Mouse (Mus musculus): ENCODE data around the gene S100pbp.

Gene S100pbp

DNA sequence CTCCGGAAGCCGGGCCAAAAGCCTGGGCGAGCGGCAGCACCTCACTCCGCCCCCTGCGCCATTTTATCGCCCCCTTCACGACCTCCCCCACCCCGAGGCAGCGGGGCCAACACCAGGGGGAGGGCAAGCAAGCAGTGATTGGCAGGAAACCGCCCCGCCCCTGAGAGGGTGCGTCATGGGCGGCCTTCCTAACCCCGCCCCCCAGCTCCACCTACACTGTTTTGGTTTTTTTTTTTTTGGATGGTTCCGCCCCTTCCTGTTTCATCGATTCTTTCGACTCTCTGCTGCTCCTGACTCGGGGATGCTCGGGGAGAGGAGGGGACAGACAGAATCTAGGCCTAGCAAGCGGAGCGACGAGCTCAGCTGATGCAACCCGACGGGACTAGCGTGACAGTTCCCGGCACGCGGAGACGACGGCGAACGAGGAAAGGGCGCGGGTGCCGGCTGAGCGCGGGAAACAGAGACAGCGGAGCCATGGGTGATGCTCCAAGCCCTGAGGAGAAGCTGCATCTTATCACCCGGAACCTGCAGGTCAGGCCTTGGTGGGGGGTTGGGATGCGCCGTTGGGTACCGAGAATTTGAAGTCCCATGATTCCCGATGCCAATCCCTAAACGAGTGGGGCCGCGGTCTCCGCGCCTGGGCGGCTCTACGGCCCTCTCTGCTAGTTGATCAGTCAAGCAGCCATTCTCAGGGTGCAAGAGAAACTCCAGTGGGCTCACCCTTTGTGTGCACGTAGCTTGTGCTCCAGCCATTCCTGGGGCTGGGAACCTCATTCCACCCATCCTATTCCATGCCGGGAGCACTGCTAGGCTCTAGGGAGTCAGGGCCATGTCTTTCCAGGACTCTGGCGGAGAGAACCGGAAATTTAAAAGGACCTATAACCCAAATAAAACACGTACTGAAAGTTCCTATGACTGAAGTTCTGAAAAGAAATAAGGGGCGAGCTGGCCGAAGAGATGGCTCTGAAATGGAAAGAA, at the start of gene S100pbp, which contains the start of gene Yars:
TSS of gene S100pbp (minus strand) at position 186 of the 978 bp plus-strand sequence.
TSS of gene Yars (plus strand) at position 219 of the 978 bp plus-strand sequence.
- DNase-seq: peak; percentile 98 to 99

DNA sequence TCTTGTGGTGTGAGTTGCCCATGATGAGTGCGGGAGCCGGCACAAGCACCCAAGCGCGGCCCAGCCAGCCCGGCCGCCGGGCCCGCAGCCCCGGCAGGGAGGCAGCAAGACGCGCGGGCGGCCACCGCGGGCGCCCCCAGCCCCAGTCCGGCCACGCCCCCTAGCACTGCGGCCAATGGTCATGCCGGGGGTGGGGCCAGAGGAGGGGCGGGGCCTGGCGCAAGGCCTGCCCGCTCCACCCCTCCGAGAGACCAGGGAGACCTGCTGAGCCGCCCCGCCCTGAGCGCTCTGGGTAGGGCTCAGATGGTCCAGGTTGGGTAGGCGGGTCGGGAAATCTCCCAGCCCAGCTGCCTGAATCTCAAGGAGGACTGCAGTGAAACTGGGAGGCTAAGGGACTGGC, 49.5 kb upstream of the S100pbp start:
- DNase-seq: peak; percentile 92 to 94

DNA sequence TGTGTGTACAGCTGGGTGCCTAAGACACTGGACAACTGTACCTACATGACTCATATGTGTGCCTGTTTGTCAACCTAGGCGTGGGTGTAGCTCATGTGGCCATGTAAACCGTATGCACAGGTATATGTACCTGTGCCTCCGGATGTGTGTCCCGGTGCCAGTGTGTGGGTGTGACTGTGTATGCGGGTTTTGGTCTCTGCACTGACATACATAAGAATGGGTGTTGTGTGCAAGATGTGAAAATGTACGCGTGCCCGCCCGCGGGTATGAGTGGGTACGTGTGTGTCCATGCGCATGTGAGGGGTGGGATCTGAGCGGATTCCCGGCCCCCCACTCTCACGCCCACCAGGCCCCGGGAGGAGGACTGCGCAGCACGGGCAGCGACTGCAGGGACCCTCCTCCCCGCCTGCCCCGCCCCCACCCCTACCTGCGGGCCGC, 49.1 kb upstream of the S100pbp start:
- peak in 1 of 2 experiments; percentile 40 for DNase-seq

DNA sequence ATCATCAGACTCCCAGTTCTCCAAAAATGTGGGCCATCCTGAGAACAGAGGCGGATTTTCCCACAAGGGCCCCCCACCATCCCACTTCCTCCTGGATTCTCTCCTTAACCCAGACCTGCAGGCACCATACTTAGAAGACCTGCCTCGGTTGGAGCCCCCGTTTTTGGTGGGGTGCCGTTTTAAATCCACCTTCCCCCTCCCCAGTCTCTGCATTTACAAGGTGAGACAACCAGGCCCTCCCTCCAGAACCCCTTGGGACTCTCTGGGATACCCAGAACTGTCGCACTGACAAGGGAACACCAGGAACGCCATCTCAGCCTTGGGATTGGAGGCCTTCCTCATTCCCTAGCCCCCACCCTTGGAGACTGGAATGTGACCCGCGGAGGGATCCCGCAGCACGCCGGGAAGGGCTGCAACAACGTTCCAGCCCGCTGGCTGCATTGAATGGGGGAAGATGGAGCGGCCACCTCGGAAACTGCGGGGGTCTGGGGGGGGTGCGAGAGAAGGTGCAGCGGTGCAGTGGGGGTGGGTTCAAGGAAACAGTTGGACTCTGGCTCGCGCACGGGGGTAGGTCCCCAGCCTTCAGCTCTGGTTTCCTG, 48.4 kb upstream of the S100pbp start:
- peak; percentile 74 to 84 for DNase-seq

DNA sequence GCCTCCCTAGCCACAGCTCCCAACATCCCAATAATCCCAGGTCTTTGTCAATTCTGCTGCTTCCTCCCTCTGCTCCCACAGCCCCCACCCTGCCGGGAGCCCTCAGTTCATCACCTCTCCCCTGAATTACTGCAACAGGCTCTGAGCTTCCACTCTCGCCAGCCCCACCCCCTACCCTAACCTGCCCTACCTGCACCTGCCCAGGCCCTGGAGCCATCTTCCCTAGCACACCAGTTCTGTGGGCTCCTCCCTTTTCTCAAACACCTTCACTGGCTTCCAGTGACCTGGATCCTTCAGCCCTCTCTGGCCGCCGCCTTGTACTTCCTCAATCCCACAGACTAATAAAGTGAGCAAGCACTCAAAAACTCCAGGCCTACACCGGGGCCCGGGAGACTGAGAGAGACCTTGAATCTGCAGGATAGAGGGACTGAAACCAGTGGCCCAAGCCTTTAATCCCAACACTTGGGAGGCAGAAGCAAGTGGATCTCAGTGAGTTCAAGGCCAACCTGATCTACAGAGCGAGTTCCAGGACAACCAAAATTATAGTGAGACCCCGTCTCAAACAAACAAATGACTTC, 46.8 kb upstream of the S100pbp start:
- no peak for DNase-seq

DNA sequence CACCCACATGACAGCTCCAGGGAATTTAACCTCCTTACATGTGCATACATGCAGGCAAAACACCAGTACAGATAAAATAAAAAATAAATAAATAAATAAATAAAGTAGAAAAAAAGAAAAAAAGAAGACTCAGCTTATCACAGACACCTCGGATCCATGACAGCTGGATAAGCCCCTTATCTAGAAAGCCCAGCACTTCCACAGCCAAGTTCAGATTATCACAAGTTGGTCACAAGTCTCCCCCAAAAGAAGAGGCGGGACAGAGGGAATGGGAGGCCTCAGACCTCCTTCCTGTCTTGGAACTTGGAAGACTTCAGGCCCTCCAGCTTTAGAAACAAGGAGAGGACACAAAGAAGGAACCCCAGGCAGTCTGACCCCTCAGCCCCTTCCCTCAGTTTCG, 45.6 kb upstream of the S100pbp start:
- no peak for DNase-seq

DNA sequence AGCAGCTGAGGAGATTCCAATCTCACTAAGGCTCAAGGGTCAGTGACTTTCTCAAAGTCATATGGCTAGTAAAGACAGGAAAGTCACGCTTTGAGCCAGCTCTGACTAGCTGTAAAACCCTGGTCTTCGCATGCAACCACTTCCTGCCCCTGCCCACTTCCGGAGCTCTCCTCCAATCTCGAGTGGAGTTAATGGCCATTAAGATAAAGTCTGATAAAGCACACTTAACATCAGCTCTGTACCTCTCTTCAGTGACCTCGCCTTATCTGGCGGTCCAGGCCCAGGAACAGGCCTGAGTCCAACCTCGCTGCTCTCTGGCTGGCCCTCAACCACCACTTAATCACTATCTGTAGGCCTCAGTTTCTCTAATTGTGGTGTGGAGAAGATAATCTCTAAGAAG, 45.0 kb upstream of the S100pbp start:
- peak in 1 of 2 experiments; percentile 38 for DNase-seq

DNA sequence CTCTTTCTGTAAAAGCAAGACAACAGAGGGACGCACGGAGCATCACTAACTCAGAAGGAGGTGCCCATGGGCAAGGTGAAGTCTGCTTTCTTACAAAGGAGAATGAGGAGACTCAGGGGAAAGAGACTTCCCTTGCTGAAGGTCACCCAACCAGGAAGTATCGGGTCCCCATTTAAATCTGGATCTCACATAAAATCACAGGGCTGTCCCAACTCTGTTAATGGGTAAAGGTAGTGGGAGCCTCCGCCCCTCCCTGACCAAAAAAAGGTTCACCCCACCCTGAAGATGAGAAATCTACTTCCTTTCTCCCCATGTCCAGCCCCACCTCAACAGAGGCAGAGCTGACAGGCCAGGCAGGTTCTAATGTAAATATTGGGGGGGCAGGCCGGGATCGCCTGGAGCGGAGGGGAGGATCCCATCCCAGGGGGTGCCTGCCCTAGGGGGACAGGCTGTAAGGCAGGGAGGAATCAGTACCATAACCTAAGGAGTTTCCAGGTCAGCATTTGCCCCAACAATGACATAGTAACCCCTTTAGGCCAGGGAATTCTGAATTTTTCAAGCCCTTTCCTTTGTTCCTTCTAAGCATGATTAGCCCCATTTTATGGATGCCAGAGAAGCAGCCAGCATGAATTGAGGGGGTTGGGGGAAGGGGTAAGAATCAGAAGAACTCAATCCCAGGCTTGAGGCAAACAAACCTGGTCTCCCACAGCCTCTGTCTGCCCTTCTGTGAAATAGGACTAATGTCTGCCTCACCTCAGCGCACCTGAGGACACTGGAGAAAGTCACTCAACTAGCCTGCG, 43.2 kb upstream of the S100pbp start:
- DNase-seq: no peak

DNA sequence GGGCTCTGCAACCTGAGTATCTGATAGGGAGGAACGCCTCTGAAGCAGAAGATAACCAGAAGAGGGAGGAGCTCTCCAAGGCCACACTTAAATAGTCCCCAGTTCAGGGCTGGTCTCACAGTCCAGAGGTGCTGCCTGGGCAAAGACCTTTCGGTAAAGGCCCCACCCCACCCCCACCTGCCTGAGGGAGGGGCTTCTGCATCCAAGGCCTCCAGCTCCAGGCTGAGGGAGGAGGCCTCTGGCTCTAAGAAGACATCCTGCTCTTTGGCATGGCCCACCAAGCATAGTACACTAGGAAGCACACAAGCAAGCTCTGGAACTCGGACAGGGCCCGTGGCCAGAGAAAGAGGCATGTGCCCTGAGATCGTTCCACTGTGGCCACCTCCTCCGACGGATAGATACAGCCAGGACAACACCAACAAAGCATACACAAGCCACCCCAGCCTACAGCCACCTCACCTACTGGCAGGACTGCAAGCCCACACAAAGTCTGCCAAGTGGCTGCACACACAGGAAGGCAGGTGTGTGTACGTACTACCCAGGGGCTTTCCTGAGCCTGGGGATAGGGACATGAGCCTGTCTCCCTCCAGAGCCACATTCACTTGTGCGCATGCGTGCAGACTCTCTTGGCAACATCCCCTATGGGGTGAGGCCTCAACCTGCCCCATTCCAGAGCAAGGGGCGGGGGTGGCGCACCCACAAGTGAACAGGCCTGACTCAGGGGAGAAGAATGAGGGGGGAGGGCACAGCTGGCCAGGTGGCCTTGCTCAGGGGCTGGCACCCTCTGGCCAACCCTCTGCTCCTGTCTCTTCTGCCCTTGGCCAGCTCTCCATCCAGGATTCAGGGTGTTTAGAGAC, 42.3 kb upstream of the S100pbp start:
- peak; percentile 57 to 72 for DNase-seq

DNA sequence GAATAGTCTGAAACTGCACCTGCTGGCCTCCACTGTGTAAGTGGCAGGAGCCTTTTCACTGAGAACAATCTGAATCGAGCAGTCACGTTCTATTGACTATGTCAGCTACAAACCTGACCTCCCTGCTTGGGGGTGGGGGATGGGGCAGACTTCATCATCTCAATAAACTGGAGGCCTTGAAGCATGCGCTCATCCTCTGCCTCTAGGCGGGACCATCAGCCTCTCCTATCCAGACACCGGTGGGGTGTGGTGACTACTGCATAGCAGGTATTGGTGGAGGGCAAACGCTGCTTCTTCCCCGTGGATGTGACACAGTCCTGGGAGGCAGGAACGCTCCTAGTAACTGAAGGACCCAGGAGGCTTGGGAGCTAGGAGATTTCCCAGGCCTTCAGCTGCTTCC, 41.4 kb upstream of the S100pbp start:
- no peak for DNase-seq

DNA sequence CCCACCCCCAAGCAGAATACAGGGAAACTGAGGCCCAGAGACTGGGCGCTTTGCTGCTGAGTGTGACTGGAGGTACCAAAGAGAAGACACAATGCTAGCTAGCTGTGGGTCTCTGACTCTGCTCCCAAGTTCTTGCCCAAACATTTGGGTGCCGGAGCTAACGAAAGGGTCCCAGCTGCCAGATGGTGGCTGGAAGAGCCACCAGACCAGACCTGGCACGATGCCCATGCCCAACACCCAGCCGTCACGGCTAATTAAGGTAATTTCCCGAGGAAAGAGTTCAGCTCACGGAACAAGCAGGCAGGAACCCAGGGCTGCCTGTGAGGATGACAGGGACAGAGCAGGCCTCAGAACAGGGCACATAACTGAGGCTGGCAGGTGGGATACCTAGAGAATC, 38.5 kb upstream of the S100pbp start:
- DNase-seq: peak; percentile 73 to 80

DNA sequence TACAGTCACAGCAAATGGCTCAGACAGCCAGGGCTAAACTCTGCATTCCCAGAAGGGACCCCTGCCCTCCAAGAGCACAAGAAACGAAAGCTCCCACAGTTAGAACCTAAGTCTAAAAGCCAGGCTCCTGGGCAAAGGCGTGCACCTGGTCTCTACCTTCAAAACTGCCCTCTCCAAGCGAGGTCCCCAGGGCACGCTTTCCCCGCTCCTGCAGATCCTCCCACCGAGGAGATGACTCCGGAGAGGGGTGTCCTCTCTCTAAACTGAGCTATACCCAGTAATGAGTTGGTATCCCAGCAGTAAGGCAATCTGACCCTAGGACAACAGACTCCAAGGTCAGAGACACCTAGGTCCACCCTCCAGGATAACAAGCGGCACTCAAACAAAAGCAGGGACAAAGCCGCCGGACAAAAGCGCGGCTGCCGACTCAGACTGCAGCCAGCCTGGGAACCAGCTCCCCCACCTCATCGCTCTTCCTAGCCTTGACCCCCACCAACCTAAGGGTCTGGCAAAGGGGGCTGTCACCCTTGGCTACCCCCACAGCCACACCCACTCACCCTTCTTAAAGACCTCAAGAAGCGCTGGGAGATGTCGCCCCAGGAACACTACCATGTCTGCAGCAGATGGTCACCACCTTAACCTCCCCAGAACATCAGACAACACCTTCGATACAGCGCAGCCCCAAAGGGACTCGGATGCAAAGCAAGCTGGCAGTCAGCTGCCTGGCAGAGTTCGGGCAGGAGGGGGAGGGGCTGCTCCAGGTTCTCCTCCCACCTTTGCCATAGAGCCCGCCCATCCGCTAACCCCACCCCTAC, 37.9 kb upstream of the S100pbp start:
- DNase-seq: peak; percentile 59 to 76

DNA sequence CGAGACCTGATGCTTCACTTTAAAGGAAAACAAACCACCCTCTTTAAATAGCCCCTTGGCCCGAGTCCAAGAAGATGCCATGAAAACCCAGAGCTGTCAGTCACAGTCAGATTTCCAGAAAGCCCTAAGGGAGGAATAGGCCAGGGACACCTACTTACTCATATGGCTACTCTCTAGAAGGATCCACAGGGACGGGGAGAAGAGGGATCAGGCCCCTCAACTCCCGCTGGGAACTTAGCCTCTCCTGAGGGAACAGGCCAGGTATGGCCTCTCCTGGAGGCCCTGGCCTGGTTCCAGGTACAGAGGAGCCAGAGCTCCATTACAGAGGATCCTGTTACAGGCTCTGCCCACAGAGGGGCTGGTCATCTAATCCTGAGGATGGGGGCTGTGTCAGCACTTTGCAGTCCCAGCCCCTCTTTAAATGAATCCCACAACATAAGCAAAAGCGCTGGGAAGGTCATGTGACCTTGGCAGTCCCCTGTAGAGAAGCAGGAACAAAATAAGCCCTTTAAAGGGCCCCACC, 37.0 kb upstream of the S100pbp start:
- DNase-seq: peak; percentile 67 to 73

DNA sequence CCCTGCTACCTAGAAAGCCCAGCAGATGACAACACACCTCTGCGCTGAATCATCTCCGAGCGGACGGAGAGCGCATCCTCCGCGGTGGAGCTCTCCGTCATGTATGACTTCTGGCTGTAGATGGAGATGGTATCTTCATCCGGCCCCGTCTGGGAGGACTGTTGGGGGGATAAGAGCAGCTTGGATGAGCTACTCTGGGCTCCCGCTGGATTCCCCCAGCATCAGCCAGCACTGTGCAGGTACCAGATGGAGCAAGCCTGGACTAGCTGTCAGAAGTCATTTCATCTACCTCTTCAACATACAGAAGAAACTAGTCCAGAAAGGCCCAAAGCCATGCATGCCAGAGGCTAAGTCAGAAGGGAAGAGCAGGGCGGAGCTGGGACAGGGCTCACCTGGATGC, 35.8 kb upstream of the S100pbp start:
- DNase-seq: no peak

DNA sequence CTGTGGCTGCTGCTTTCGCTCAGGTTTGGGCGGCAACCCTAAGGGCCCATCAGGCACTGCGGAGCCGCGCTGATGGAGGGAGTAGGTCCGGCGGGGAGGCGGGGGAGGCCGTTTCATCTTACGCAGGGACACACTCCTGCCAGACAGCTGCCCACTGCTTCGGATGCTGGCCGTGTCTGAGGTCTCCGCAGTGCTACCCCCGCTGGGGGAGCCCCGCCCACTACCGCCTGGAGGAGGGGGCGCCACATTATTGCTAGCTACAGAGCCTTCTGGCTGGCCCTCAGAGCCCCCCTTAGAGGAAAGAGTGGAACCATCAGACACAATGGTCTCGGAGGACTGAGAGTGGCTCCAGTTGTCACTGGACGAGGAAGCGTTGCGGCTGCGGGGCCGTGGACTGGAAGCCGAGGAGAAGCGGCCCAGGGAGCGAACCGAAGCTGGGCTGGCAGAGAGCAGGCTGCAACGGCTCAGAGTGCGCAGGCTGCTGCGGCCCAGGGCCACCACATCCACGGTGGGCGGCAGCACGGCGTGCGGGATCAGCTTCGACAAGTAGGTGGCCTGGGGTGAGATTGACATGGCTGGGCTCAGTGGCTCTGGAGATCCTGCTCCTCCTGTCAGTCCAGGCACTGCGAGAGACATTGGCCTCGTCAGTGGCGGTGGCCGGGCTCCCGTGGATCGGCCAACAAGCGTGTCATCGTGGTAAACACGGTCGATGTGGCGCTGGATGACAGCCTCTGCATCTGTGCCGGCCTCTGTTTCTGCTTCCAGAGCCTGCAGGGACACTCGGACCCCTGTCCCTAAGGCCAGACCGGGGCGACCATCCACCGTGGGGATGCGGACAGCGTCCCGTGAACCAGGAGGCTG, 34.1 kb upstream of the S100pbp start:
- DNase-seq: peak; percentile 61 to 73

DNA sequence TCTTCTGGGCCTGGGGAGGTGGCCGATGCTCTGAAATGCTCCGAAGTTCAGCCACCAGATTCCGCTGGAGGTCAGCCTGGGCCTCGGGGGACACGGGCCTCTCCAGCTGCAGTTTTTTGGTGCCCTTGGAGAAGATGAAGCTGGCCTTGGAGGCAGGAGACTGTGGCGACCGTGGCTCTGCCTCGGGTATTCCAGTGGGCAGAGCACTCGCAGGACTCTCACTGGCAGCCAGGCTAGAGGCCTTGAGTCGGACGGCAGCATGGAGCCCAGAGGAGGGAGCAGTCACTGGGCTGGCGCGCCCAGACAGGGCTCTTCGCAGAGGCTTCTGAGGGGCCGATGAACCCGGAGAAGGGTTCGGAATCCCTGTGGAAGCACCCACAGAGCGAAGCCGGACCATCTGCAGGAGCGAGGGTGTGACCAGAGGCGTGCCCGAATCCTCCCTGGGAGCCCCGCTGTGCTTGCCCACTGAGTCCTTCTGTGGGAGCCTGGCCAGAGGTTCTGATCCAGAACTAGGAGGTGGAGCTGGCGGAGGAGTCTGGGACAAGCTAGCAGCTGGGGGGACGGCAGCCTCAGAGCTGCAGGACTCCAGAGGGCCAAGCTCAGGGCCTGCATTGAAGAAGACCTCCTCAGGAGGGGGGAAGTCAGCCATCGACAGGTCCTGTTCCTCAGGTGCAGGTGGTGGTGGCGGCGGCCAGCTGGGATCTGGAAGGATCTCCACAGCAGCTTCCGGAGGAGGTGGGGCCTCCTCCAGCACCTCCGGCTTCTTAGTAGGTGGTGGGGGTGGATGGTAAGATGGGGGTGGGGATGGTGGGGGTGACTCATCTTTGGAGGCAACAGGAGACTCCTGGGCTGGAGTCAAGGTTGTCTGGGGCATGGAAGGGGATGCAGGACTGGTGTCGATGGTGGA, 32.7 kb upstream of the S100pbp start:
- DNase-seq: peak in 1 of 2 experiments; percentile 4

DNA sequence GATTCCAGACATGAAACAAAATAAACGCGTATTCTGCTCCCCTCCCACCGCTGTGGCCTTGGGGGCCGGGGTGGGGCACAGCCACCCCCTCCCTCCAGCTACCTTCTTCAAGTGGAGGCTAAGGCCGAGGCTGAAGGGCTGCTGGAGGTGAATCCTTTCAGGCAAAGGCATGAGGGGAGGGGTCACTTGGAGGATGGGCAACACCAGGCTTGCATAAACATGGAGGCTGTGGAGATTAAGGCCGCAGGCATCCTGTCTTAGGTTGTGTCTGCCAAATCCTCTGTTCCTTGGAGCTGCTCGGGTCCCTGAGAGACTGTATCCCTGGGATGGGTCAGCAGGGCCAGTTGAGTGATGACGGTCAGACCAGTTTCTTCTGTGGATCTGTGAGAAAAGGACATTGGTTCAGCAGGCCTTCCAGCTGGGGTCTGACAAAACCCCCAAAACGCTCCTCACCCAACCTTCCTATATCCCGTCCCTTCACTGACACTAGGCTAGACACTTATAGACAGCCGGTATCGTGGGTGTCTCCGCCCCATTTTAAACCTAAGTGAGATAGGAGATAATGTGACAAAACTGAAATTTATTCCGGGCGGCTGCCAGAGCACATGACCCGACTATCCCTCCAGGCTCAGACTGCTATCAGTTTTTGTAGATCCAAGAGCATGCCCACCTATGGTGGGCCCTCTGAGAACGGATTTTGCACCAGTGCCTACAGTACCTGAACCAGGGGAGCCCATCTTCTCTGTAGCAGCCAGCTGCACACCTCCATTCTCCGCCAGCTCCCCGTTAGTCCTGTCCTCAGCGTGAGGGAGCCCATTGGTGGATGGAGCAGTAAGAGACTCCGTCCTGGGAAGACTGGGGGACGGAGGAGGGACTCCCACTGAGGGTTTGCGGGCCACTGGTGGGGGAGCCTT, 31.8 kb upstream of the S100pbp start:
- DNase-seq: peak in 1 of 2 experiments; percentile 1
